Mouse (Mus musculus): ENCODE measurements around the gene Egln3.

DNA sequence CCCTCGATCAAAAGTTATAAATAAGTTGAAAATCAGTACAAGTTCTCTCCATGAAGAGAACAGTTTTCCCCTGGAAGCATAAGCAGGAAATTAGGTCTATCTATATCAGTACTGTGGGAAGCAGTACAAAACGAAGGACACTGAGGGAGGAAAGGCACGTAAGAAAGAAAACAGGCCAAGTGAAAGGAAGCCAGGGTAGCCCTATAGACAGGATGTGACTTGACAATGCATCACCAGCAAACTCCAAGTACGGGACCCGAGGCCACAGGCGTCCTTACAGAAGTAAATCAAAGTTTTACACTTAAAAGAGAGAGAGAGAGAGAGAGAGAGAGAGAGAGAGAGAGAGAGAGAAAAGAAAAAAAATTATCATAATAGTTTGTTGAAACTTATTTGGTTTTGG, 2.8 kb downstream of the Egln3 start:
- no peak for TF ChIP-seq MAZ (IDR thresholded peaks at IDR 0.05; ENCODE audit: low read depth, low read length)
- TF ChIP-seq CTCF (conservative IDR thresholded peaks at IDR 0.05 in 1 of 2, IDR thresholded peaks at IDR 0.05 in 1 of 2; ENCODE audit: low read depth in 2 of 2, low read length in 2 of 2): no peak
- no peak for TF ChIP-seq JUND (conservative IDR thresholded peaks at IDR 0.05; ENCODE audit: low read depth, low read length)
- no peak for TF ChIP-seq POLR2A (IDR thresholded peaks at IDR 0.05; ENCODE audit: low read depth, low read length)
